Mouse (Mus musculus) limb, embryonic 10.5 days (tissue): ENCODE measurements around the gene Vax1. TPM values are rescaled to one million over a fixed set of nuclear protein-coding genes. Genes with fewer than 3 reads are reported as not detected.

ENCODE experiments used
- DNase-seq: peaks from one replicate; pipeline ENCODE4 v3.0.0-alpha.2; 2017; ENCODE audit warnings: low spot score
- H3K27ac ChIP-seq: fragments of 300-500 bp; sonication (generic); 2 replicates; pipeline ENCODE4 v1.5.1; 2016; ENCODE audit warnings: mild to moderate bottlenecking
- H3K27me3 ChIP-seq: fragments of 300-500 bp; sonication (generic); 2 replicates; pipeline ENCODE4 v1.6.1; 2016; ENCODE audit warnings: low read depth, mild to moderate bottlenecking; ENCODE audit not compliant: poor library complexity, severe bottlenecking
- H3K36me3 ChIP-seq: fragments of 300-500 bp; sonication (generic); 2 replicates; pipeline ENCODE4 v1.6.1; 2016; ENCODE audit warnings: mild to moderate bottlenecking, moderate library complexity
- H3K4me1 ChIP-seq: fragments of 300-500 bp; sonication (generic); 2 replicates; pipeline ENCODE4 v1.6.1; 2016
- H3K4me3 ChIP-seq: fragments of 300-500 bp; sonication (generic); 2 replicates; pipeline ENCODE4 v1.5.1; 2016; ENCODE audit warnings: mild to moderate bottlenecking, moderate library complexity
- H3K9me3 ChIP-seq: fragments of 300-500 bp; sonication (generic); replicated peaks from 2 replicates; pipeline ENCODE4 v1.6.1; 2016; ENCODE audit warnings: mild to moderate bottlenecking
- WGBS: fragments of 180-500 bp; shearing (Covaris S2); methylation state at CpG from one replicate; pipeline ENCODE4 v1.1.7; 2016; 5-methylcytosine and 5-hydroxymethylcytosine counted together
- polyA plus RNA-seq: library from polyadenylated mRNA; unstranded; fragments of >200 nt; fragmentation: Nextera tagmentation; extraction: Ambion mirVana; gene quantifications from 2 replicates; pipeline ENCODE4 v1.2.1, GENCODE M21; 2016

Vax1 gene
- polyA plus RNA-seq, 1 experiment from 2014 or later, result not detected

GRCm38 (mm10) chr19:59128531-59129204 is 41.2 kb downstream of the Vax1 start:
- H3K4me3 ChIP-seq, result no peak overlapping the region
- H3K4me1 ChIP-seq, result peaks cover 9% of the 10 kb centered on the region
- H3K27ac ChIP-seq, result no peak overlapping the region
- WGBS, result 80% methylated on average over 8 of the region's 8 CpGs
- DNase-seq, result no peak
- no peaks in the 10 kb centered on the region for H3K36me3 ChIP-seq
- no peaks in the 10 kb centered on the region for H3K9me3 ChIP-seq
- H3K27me3 ChIP-seq, result no peaks in the 10 kb centered on the region

- Histone ChIP-seq H3K4me1 (0 out of 2 replicates have a peak, but pooled peaks cover 3% of the 10 kb centered on the region), H3K4me3 (no peak overlapping the region), H3K36me3 (no peaks in the 10 kb centered on the region), H3K9me3 (no peaks in the 10 kb centered on the region), H3K27me3 (no peaks in the 10 kb centered on the region), H3K27ac (no peak overlapping the region)
- DNase-seq, result no peak
- WGBS, result 89% methylated on average over 3 of the region's 3 CpGs
Measured at GRCm38 (mm10) chr19:59127424-59127823, 42.4 kb downstream of the Vax1 start.

Other genes with a start within 250 kb of the Vax1 start
- 0.51 and 0.79 TPM in 2 replicates for gene Eno4, start 226.6 kb downstream of the Vax1 start, polyA plus RNA-seq
- 3.1 and 3.6 TPM in 2 replicates for gene Hspa12a, start 226.4 kb downstream of the Vax1 start, polyA plus RNA-seq
- gene Shtn1, start 94.0 kb downstream of the Vax1 start, polyA plus RNA-seq, result 0.18 and 0.28 TPM in 2 replicates
- not detected in 2 replicates for gene Kcnk18, start 49.2 kb upstream of the Vax1 start, polyA plus RNA-seq
- gene Slc18a2, start 90.8 kb upstream of the Vax1 start, polyA plus RNA-seq, result 7.5 and 9.7 TPM in 2 replicates
- gene Rps12-ps3, start 152.2 kb upstream of the Vax1 start, polyA plus RNA-seq, result 7.6 and 11.1 TPM in 2 replicates
- 10.7 and 12.4 TPM in 2 replicates for gene Pdzd8, start 175.7 kb upstream of the Vax1 start, polyA plus RNA-seq